Mouse (Mus musculus): ENCODE results near the gene Pigp.
A peak's percentile ranks its signal among the peaks of the same experiment; 100 is the strongest.

Gene Pigp

GRCm38 (mm10) chr16:94371301-94371931 lies at the start of gene Pigp:
TSS of gene Pigp (minus strand) at chr16:94371842.
- no peak for DNase-seq

- no peak for DNase-seq
Observed at GRCm38 (mm10) chr16:94420498-94420897, 48.9 kb upstream of the Pigp start.

GRCm38 (mm10) chr16:94414151-94414550 lies 42.5 kb upstream of the Pigp start:
- DNase-seq = no peak

- DNase-seq = no peak
Observed at GRCm38 (mm10) chr16:94412760-94413159, 41.1 kb upstream of the Pigp start.

- no peak for DNase-seq
Observed at GRCm38 (mm10) chr16:94412198-94412597, 40.6 kb upstream of the Pigp start.

GRCm38 (mm10) chr16:94411287-94411686 lies 39.6 kb upstream of the Pigp start:
- no peak for DNase-seq

GRCm38 (mm10) chr16:94402185-94402584 lies 30.5 kb upstream of the Pigp start:
- no peak for DNase-seq

- no peak for DNase-seq
Observed at GRCm38 (mm10) chr16:94401636-94402035, 30.0 kb upstream of the Pigp start.

GRCm38 (mm10) chr16:94399141-94399540 lies 27.5 kb upstream of the Pigp start:
- DNase-seq = no peak

GRCm38 (mm10) chr16:94396641-94397040 lies 25.0 kb upstream of the Pigp start:
- DNase-seq = no peak

- no peak for DNase-seq
Observed at GRCm38 (mm10) chr16:94395051-94395450, 23.4 kb upstream of the Pigp start.

- no peak for DNase-seq
Observed at GRCm38 (mm10) chr16:94392299-94392698, 20.7 kb upstream of the Pigp start.

GRCm38 (mm10) chr16:94387690-94388089 lies 16.0 kb upstream of the Pigp start:
- no peak for DNase-seq

GRCm38 (mm10) chr16:94383277-94383676 lies 11.6 kb upstream of the Pigp start:
- no peak for DNase-seq

GRCm38 (mm10) chr16:94379386-94379785 lies 7.7 kb upstream of the Pigp start:
- no peak for DNase-seq

GRCm38 (mm10) chr16:94370915-94371300 lies 734 bp downstream of the Pigp start:
- DNase-seq = peak; percentile 67 to 75

- DNase-seq = peak; percentile 83 to 89
Observed at GRCm38 (mm10) chr16:94370173-94370914, 1.3 kb downstream of the Pigp start, which contains the start of gene Ttc3. TSS of gene Ttc3 (plus strand) at chr16:94370618.

- DNase-seq = no peak
Observed at GRCm38 (mm10) chr16:94369596-94370172, 2.0 kb downstream of the Pigp start.

- DNase-seq = no peak
Observed at GRCm38 (mm10) chr16:94365435-94365834, 6.2 kb downstream of the Pigp start.

GRCm38 (mm10) chr16:94363814-94364213 lies 7.8 kb downstream of the Pigp start:
- no peak for DNase-seq

GRCm38 (mm10) chr16:94362174-94362873 lies 9.3 kb downstream of the Pigp start:
- peak in 1 of 2 experiments; percentile 9 for DNase-seq

GRCm38 (mm10) chr16:94360578-94361350 lies 10.9 kb downstream of the Pigp start:
- DNase-seq = no peak

GRCm38 (mm10) chr16:94358091-94358490 lies 13.6 kb downstream of the Pigp start:
- DNase-seq = no peak

Measured in spleen, adult 18-20 months (tissue).